ENCODE assay signal across 8 mouse cellular contexts in genomic region chr10:80549279-80549678, GRCm38 (mm10). TPM values are rescaled to one million over a fixed set of nuclear protein-coding genes. Genes with fewer than 3 reads are reported as not detected.
"Had no signal": no experiment of that assay in that cellular context is flagged by ENCODE, and none has a peak within 500 bp of the region (broad histone marks: within the 10 kb centered on the region; RNA-seq: fewer than 3 reads in every experiment).

No protein-coding gene starts in this region.

- DNase-seq: layer of hippocampus, adult 9-11 months; layer of hippocampus, postnatal 36 days; liver, embryonic 13.5 days; thymus, adult 18-20 months; thymus, postnatal 14 days had no signal

RNA-seq across cellular contexts. Expression of gene Atp8b3, which starts 10.4 kb away (rescaled TPM):
- polyA plus RNA-seq: liver, postnatal 0 days; macrophage; urinary bladder, adult 2 months had no signal
